Mouse (Mus musculus) spleen, adult 2 months (tissue): Measurements from ENCODE around the gene Ap5z1. TPM values are rescaled to one million over a fixed set of nuclear protein-coding genes. Genes with fewer than 3 reads are reported as not detected.
A peak's percentile ranks its signal among the peaks of the same experiment; 100 is the strongest.

Experiments
- DNase-seq, 2 experiments: peaks; one replicate each; pipeline versions ENCODE4 v3.0.0 to v3.0.0-alpha.2; 2012 to 2021; ENCODE audit warnings: low spot score in 2 of 2, low read depth in 1 of 2
- H3K27ac ChIP-seq: fragments of 200-500 bp; 2 replicates; pipeline ENCODE4 v1.5.1; 2012; ENCODE audit warnings: low read length, inconsistent platforms; ENCODE audit not compliant: insufficient read depth
- H3K27me3 ChIP-seq: fragments of 200-500 bp; 2 replicates; pipeline ENCODE4 v1.6.1; 2012; ENCODE audit warnings: mild to moderate bottlenecking, moderate library complexity, low read length, inconsistent platforms; ENCODE audit not compliant: control insufficient read depth, insufficient read depth
- H3K36me3 ChIP-seq: fragments of 200-500 bp; 2 replicates; pipeline ENCODE4 v1.6.1; 2012; ENCODE audit warnings: mild to moderate bottlenecking, low read length, inconsistent platforms; ENCODE audit not compliant: control insufficient read depth, insufficient read depth
- H3K4me1 ChIP-seq: fragments of 200-500 bp; 2 replicates; pipeline ENCODE4 v1.6.1; 2011; ENCODE audit warnings: inconsistent platforms; ENCODE audit not compliant: control insufficient read depth, insufficient read depth, insufficient read length
- H3K4me3 ChIP-seq: fragments of 200-500 bp; 2 replicates; pipeline ENCODE4 v1.5.1; 2011; ENCODE audit warnings: mild to moderate bottlenecking, inconsistent platforms; ENCODE audit not compliant: insufficient read depth, insufficient read length; ENCODE audit errors: extremely low read depth
- CTCF ChIP-seq: fragments of 200-500 bp; IDR thresholded peaks from 2 replicates; pipeline ENCODE4 v1.5.1; 2011; ENCODE audit warnings: mild to moderate bottlenecking, inconsistent platforms; ENCODE audit not compliant: insufficient read depth, insufficient read length, insufficient replicate concordance; ENCODE audit errors: extremely low read depth
- POLR2A ChIP-seq: fragments of 200-500 bp; IDR thresholded peaks from 2 replicates; pipeline ENCODE4 v1.6.1; 2011; ENCODE audit warnings: low read depth, low read length, inconsistent platforms
- WGBS: fragments of 180-500 bp; shearing (Covaris S2); methylation state at CpG from one replicate; pipeline ENCODE4 v1.1.7; 2018; 5-methylcytosine and 5-hydroxymethylcytosine counted together
- polyA plus RNA-seq: library from polyadenylated mRNA; depleted of rRNA; stranded (reverse); fragments of >200 nt; gene quantifications from 2 replicates; pipeline ENCODE4 v1.2.3, GENCODE M21; 2012

Gene Ap5z1
- polyA plus RNA-seq, 1 experiment: 58.4 TPM

GRCm38 (mm10) chr5:142468375-142468774, 4.6 kb downstream of the Ap5z1 start:
- Histone ChIP-seq H3K4me3 (no peak overlapping the region), H3K36me3 (peaks cover 29% of the 10 kb centered on the region), H3K4me1 (peaks cover 3% of the 10 kb centered on the region; the same call in 1 of the 2 replicates), H3K27ac (no peak overlapping the region), H3K27me3 (no peaks in the 10 kb centered on the region)
- TF ChIP-seq POLR2A (no peak), CTCF (no peak)
- DNase-seq: no peak
- WGBS: 95% methylated on average over 13 of the region's 13 CpGs

DNA sequence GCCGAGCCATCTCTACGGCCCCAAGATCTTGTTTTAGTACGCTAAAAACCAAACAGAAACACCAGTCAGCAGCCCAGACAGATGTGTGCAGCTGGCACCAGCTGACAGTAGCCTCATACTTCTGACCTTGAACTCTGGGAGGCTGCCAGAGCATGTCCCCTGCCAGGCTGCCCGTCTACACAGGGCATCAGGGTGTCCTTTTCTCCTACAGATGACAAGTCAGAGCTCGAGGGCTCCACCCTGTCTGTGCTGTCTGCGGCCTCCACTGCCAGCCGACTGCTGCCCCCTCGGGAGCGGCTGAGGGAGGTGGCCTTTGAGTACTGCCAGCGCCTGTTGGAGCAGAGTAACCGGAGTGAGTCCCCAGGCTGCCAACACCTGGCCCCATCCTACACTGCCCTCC, 6.1 kb downstream of the Ap5z1 start:
- DNase-seq: no peak
- Histone ChIP-seq H3K36me3 (peaks cover 33% of the 10 kb centered on the region), H3K27me3 (no peaks in the 10 kb centered on the region), H3K27ac (no peak overlapping the region), H3K4me3 (no peak overlapping the region), H3K4me1 (peaks cover 2% of the 10 kb centered on the region; the same call in 1 of the 2 replicates)
- TF ChIP-seq POLR2A: no peak
- no peak for TF ChIP-seq CTCF
- WGBS: 88% methylated on average over 11 of the region's 11 CpGs

GRCm38 (mm10) chr5:142473696-142474095, 10.0 kb downstream of the Ap5z1 start:
- WGBS: 96% methylated on average over 10 of the region's 10 CpGs
- H3K36me3 ChIP-seq: peaks cover 33% of the 10 kb centered on the region
- H3K4me1 ChIP-seq: no peaks in the 10 kb centered on the region
- no peaks in the 10 kb centered on the region for H3K27me3 ChIP-seq
- no peak overlapping the region for H3K4me3 ChIP-seq
- TF ChIP-seq POLR2A (no peak), CTCF (no peak)
- no peak for DNase-seq
- H3K27ac ChIP-seq: no peak overlapping the region

DNA sequence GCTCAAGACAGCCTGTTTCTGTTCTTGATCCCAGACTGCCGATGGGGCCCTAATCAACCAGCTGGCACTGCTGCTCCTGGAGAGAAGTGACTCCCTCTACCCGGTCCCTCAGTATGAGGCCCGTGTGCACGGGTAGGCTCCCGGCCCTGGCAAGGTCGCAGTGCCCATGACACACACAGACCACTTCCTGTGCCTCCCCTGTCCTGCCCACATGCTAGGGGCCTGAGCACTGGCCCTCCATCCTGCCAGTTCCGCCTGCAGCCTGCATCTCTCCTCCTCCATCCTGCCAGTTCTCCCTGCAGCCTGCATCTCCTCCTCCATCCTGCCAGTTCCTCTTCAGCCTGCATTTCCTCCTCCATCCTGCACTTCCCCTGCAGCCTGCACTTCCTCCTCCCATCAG, 11.9 kb downstream of the Ap5z1 start:
- TF ChIP-seq CTCF: no peak
- H3K27me3 ChIP-seq: no peaks in the 10 kb centered on the region
- no peak for DNase-seq
- H3K36me3 ChIP-seq: peaks cover 24% of the 10 kb centered on the region
- WGBS: 42% methylated on average over 7 of the region's 7 CpGs
- no peak overlapping the region for H3K27ac ChIP-seq
- H3K4me1 ChIP-seq: no peaks in the 10 kb centered on the region
- no peak overlapping the region for H3K4me3 ChIP-seq

DNA sequence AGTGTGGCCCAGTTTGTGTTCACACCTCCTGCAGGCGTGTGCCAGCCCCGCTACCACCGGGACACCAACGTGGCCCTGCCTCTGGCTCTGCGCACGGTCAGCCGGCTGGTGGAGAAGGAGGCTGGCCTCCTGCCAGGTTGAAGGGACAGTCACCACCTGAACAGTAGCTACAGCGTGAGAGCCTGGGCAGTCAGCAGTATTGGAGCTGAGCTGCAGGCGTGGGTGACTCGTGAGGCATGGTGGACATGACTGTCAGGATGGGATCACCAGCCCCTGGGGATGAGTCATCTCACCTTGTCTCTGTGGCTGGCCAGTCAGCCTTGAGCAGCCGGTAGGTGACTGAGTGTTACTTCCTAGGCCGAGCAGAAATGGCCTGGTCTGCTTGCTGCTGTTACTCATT, 13.6 kb downstream of the Ap5z1 start:
- WGBS: 91% methylated on average over 12 of the region's 12 CpGs
- no peak overlapping the region for H3K4me3 ChIP-seq

GRCm38 (mm10) chr5:142477866-142478615, 14.3 kb downstream of the Ap5z1 start:
- no peaks in the 10 kb centered on the region for H3K27me3 ChIP-seq
- WGBS: 84% methylated on average over 5 of the region's 5 CpGs
- H3K4me3 ChIP-seq: no peak overlapping the region
- TF ChIP-seq POLR2A (no peak), CTCF (no peak)
- DNase-seq: no peak
- no peak overlapping the region for H3K27ac ChIP-seq
- peaks cover 14% of the 10 kb centered on the region for H3K36me3 ChIP-seq
- H3K4me1 ChIP-seq: no peaks in the 10 kb centered on the region

More for the DNA sequence above, 13.6 kb downstream of the Ap5z1 start:
- no peaks in the 10 kb centered on the region for H3K27me3 ChIP-seq
- TF ChIP-seq CTCF: no peak
- no peak for TF ChIP-seq POLR2A
- H3K27ac ChIP-seq: no peak overlapping the region
- DNase-seq: no peak
- H3K4me1 ChIP-seq: no peaks in the 10 kb centered on the region
- H3K36me3 ChIP-seq: peaks cover 14% of the 10 kb centered on the region

- 44% methylated on average over 17 of the region's 17 CpGs for WGBS
- no peaks in the 10 kb centered on the region for H3K27me3 ChIP-seq
- no peak overlapping the region for H3K4me3 ChIP-seq
- peaks cover 13% of the 10 kb centered on the region for H3K36me3 ChIP-seq
- peak; percentile 28 to 51 for DNase-seq
- no peak overlapping the region for H3K27ac ChIP-seq
- no peak for TF ChIP-seq POLR2A
- peak; percentile 82 for TF ChIP-seq CTCF
- H3K4me1 ChIP-seq: no peaks in the 10 kb centered on the region
Measured at GRCm38 (mm10) chr5:142478829-142479435, 15.2 kb downstream of the Ap5z1 start.
